Mouse (Mus musculus): ENCODE data around the gene Gm45521. TPM values are rescaled to one million over a fixed set of nuclear protein-coding genes. Genes with fewer than 3 reads are reported as not detected.

Gm45521 gene
- polyA plus RNA-seq, 1 experiment = not detected

DNA sequence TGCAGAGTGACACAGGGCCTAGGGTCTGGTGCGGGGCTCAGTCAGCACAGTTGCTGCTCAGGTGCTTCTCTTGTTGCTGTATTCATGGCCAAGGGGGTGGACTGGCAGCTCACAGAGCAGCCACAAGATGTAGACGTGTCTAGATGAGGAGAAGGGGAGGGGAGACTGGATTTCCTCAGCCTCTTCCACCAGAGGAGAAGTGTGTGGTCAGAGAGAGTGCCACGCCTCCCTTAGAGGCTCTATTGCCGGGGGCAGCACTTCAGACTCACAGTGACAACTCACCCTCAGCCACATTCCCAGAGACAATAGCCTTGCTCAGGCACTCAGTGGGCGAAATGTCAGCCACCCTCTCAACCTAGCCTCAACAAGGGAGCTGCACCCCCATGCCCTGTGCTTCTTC, 11.8 kb upstream of the Gm45521 start:
- no peak for DNase-seq
- TF ChIP-seq POLR2A (IDR thresholded peaks at IDR 0.05; ENCODE audit: control insufficient read depth, extremely low read depth, insufficient read depth, low read length, poor library complexity) (no peak), CTCF (IDR thresholded peaks at IDR 0.05; ENCODE audit: borderline replicate concordance, control insufficient read depth, extremely low read depth, insufficient read depth, low read length, poor library complexity) (no peak)
- WGBS = 77% methylated on average over 5 of the region's 5 CpGs
- H3K4me3 ChIP-seq (ENCODE audit: control insufficient read depth, insufficient read depth, low read length) = no peak overlapping the region
- H3K27ac ChIP-seq (ENCODE audit: control insufficient read depth, insufficient read depth, low read length) = no peak overlapping the region
- peaks cover 7% of the 10 kb centered on the region for H3K4me1 ChIP-seq (replicated peaks; ENCODE audit: control insufficient read depth, insufficient read depth, low read length)
- no peaks in the 10 kb centered on the region for H3K36me3 ChIP-seq (ENCODE audit: control insufficient read depth, insufficient read depth, low read length)
- H3K27me3 ChIP-seq (ENCODE audit: control insufficient read depth, insufficient read depth, low read length) = no peaks in the 10 kb centered on the region

DNA sequence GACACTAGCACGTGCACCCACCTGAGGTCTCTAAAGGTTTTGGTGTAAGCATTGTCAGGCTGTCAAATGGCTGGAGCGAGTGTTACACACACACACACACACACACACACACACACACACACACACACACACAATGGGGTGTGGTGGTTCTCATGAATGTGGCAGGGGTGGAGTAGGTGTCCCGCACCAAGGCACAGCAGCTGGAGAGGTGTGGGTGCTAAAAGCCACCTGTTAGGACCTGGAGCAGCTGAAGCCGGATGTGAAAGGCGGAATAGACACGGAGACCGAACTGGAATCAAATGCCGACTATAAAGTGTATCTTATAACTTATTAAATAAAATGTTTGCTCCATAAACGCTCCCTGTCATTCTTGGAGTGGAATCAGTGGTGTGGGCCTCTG, 5.9 kb upstream of the Gm45521 start:
- Histone ChIP-seq H3K36me3 (ENCODE audit: control insufficient read depth, insufficient read depth, low read length) (no peaks in the 10 kb centered on the region), H3K4me3 (ENCODE audit: control insufficient read depth, insufficient read depth, low read length) (no peak overlapping the region), H3K27me3 (ENCODE audit: control insufficient read depth, insufficient read depth, low read length) (no peaks in the 10 kb centered on the region), H3K4me1 (replicated peaks; ENCODE audit: control insufficient read depth, insufficient read depth, low read length) (no peaks in the 10 kb centered on the region), H3K27ac (ENCODE audit: control insufficient read depth, insufficient read depth, low read length) (no peak overlapping the region)
- TF ChIP-seq CTCF (IDR thresholded peaks at IDR 0.05; ENCODE audit: borderline replicate concordance, control insufficient read depth, extremely low read depth, insufficient read depth, low read length, poor library complexity) (no peak), POLR2A (IDR thresholded peaks at IDR 0.05; ENCODE audit: control insufficient read depth, extremely low read depth, insufficient read depth, low read length, poor library complexity) (no peak)
- DNase-seq = no peak
- 96% methylated on average over 9 of the region's 9 CpGs for WGBS

DNA sequence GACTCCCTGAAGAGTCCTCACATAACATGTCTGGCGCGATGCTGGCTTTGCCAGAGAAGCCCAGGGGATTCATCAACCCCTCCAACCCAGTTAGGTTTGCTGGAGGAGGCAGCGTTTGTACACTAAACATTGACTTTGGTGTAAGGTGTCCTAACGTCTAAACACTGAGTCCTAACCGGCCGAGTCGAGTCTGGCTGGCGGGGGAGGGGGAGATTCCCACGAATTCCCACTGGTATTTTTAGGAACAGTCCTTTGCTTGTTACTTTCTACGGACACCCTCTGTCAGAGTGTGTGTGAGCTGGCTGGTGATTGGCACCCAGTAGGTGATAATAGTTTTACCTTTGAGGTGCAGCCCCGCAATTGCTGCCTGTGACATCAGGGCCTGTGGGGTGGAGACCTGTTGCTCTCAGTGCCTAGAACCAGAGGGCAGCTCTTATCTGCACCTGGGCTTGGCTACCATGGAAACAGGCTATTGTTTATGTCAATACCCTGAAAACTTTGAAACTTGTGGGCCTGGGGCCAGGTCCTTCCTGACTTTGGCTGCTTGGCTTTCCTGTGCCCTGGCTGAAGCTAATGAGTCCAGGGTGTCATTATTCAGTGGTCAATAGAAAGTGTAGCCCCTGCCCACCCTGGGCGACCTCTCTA, 4.4 kb upstream of the Gm45521 start:
- Histone ChIP-seq H3K36me3 (ENCODE audit: control insufficient read depth, insufficient read depth, low read length) (no peaks in the 10 kb centered on the region), H3K4me3 (ENCODE audit: control insufficient read depth, insufficient read depth, low read length) (no peak overlapping the region), H3K4me1 (replicated peaks; ENCODE audit: control insufficient read depth, insufficient read depth, low read length) (no peaks in the 10 kb centered on the region), H3K27me3 (ENCODE audit: control insufficient read depth, insufficient read depth, low read length) (no peaks in the 10 kb centered on the region), H3K27ac (ENCODE audit: control insufficient read depth, insufficient read depth, low read length) (no peak overlapping the region)
- no peak for DNase-seq
- WGBS = 85% methylated on average over 12 of the region's 12 CpGs
- no peak for TF ChIP-seq POLR2A (IDR thresholded peaks at IDR 0.05; ENCODE audit: control insufficient read depth, extremely low read depth, insufficient read depth, low read length, poor library complexity)
- TF ChIP-seq CTCF (IDR thresholded peaks at IDR 0.05; ENCODE audit: borderline replicate concordance, control insufficient read depth, extremely low read depth, insufficient read depth, low read length, poor library complexity) = no peak

DNA sequence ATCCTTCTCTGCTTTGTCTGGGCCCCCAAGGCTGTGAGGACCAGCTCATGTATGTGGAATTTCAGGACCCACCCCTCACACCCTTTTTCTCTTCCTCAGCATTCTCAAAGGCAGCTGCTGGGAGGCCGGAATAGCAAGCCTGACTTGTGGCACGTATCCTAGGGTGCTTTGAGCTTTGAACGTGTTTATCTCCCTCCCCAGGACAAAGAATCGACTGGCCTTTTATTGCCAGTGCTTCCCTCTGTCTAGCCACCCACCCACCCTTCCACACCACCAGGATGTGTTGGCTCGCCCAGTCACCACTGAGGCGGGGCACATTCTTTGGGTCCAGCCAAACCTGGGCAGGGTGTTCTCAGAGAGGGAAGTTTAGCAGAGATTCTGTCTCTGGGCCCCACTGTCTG, 3.0 kb upstream of the Gm45521 start:
- no peaks in the 10 kb centered on the region for H3K36me3 ChIP-seq (ENCODE audit: control insufficient read depth, insufficient read depth, low read length)
- 87% methylated on average over 6 of the region's 6 CpGs for WGBS
- no peaks in the 10 kb centered on the region for H3K4me1 ChIP-seq (replicated peaks; ENCODE audit: control insufficient read depth, insufficient read depth, low read length)
- no peak for DNase-seq
- H3K27me3 ChIP-seq (ENCODE audit: control insufficient read depth, insufficient read depth, low read length) = no peaks in the 10 kb centered on the region
- H3K27ac ChIP-seq (ENCODE audit: control insufficient read depth, insufficient read depth, low read length) = no peak overlapping the region
- no peak for TF ChIP-seq CTCF (IDR thresholded peaks at IDR 0.05; ENCODE audit: borderline replicate concordance, control insufficient read depth, extremely low read depth, insufficient read depth, low read length, poor library complexity)
- no peak for TF ChIP-seq POLR2A (IDR thresholded peaks at IDR 0.05; ENCODE audit: control insufficient read depth, extremely low read depth, insufficient read depth, low read length, poor library complexity)
- H3K4me3 ChIP-seq (ENCODE audit: control insufficient read depth, insufficient read depth, low read length) = no peak overlapping the region

DNA sequence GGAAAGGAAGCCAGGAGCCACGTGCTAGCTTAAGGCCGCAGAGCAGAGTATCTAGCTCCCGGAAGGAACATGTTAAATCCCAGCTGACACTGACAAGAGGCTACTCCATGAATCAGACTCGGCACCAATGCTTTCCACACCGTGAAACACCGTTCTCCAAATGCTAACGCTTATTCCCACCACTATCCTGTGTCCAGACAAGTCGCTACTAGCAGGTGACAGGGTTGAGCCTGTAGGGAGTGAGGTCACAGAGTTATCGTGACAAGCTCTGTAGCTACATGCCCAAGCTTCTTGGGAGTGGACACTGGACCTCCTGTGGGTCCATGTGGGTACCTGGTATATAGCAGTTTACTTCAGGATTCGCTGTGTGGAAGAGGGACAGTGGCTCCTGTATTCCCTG, 661 bp upstream of the Gm45521 start:
- no peak overlapping the region for H3K4me3 ChIP-seq (ENCODE audit: control insufficient read depth, insufficient read depth, low read length)
- no peaks in the 10 kb centered on the region for H3K36me3 ChIP-seq (ENCODE audit: control insufficient read depth, insufficient read depth, low read length)
- TF ChIP-seq CTCF (IDR thresholded peaks at IDR 0.05; ENCODE audit: borderline replicate concordance, control insufficient read depth, extremely low read depth, insufficient read depth, low read length, poor library complexity) (no peak), POLR2A (IDR thresholded peaks at IDR 0.05; ENCODE audit: control insufficient read depth, extremely low read depth, insufficient read depth, low read length, poor library complexity) (no peak)
- no peak overlapping the region for H3K27ac ChIP-seq (ENCODE audit: control insufficient read depth, insufficient read depth, low read length)
- H3K4me1 ChIP-seq (replicated peaks; ENCODE audit: control insufficient read depth, insufficient read depth, low read length) = no peaks in the 10 kb centered on the region
- DNase-seq = no peak
- 94% methylated on average over 10 of the region's 10 CpGs for WGBS
- H3K27me3 ChIP-seq (ENCODE audit: control insufficient read depth, insufficient read depth, low read length) = no peaks in the 10 kb centered on the region

DNA sequence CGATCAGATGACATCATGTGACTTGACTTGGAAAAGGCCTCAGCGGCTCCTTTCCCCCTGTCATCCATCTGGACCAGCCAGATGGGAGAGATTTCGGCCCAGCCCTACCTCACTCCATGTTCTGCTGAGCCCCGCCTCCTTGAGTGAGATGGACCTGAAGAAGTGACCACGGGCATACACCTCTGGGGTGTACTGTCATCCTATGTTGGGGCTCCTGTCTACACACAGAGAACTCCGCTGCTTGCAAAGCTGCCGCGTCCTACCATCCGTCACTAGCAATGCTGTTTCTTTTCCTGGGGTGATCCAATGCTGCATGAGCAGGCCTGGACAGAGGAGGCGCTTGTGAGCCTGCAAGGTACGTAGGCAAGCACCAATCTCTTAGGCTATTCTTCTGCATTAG, 3.5 kb downstream of the Gm45521 start:
- Histone ChIP-seq H3K27me3 (ENCODE audit: control insufficient read depth, insufficient read depth, low read length) (no peaks in the 10 kb centered on the region), H3K36me3 (ENCODE audit: control insufficient read depth, insufficient read depth, low read length) (no peaks in the 10 kb centered on the region), H3K27ac (ENCODE audit: control insufficient read depth, insufficient read depth, low read length) (no peak overlapping the region), H3K4me3 (ENCODE audit: control insufficient read depth, insufficient read depth, low read length) (no peak overlapping the region), H3K4me1 (replicated peaks; ENCODE audit: control insufficient read depth, insufficient read depth, low read length) (no peaks in the 10 kb centered on the region)
- WGBS = 85% methylated on average over 11 of the region's 11 CpGs
- no peak for DNase-seq
- TF ChIP-seq CTCF (IDR thresholded peaks at IDR 0.05; ENCODE audit: borderline replicate concordance, control insufficient read depth, extremely low read depth, insufficient read depth, low read length, poor library complexity) (no peak), POLR2A (IDR thresholded peaks at IDR 0.05; ENCODE audit: control insufficient read depth, extremely low read depth, insufficient read depth, low read length, poor library complexity) (no peak)

DNA sequence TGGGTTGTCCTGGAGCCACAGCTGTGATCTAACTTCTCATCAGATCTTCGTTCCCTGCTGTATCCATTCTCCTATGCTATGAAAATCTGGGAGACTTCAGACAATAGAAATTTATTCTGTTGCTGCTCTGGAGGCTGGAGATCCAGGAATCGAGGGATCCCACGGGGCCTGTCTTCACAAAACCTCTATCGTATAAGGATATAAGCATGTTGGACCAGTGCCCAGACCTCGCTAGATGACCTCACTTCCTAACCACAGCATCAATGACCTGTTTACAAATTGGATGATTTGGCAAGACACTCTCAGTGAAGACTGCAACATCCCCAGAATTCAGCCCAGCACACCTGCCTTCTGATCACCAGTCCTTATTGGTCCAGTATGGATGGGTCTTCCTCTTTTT, 4.6 kb downstream of the Gm45521 start:
- H3K27ac ChIP-seq (ENCODE audit: control insufficient read depth, insufficient read depth, low read length) = no peak overlapping the region
- no peaks in the 10 kb centered on the region for H3K4me1 ChIP-seq (replicated peaks; ENCODE audit: control insufficient read depth, insufficient read depth, low read length)
- no peak for TF ChIP-seq POLR2A (IDR thresholded peaks at IDR 0.05; ENCODE audit: control insufficient read depth, extremely low read depth, insufficient read depth, low read length, poor library complexity)
- no peak for TF ChIP-seq CTCF (IDR thresholded peaks at IDR 0.05; ENCODE audit: borderline replicate concordance, control insufficient read depth, extremely low read depth, insufficient read depth, low read length, poor library complexity)
- WGBS = 81% methylated on average over 5 of the region's 5 CpGs
- no peak for DNase-seq
- no peak overlapping the region for H3K4me3 ChIP-seq (ENCODE audit: control insufficient read depth, insufficient read depth, low read length)
- H3K36me3 ChIP-seq (ENCODE audit: control insufficient read depth, insufficient read depth, low read length) = no peaks in the 10 kb centered on the region
- no peaks in the 10 kb centered on the region for H3K27me3 ChIP-seq (ENCODE audit: control insufficient read depth, insufficient read depth, low read length)
